Mouse (Mus musculus) hindbrain, embryonic 16.5 days (tissue): ENCODE results near the gene Zar1l. TPM values are rescaled to one million over a fixed set of nuclear protein-coding genes. Genes with fewer than 3 reads are reported as not detected.

Source experiments
- ATAC-seq: fragments of 200-750 bp; cut with Nextera tagmentation; 2 replicates; pipeline ENCODE4 v1.8.0; 2017; ENCODE audit warnings: moderate TSS enrichment, moderate library complexity
- H3K27ac ChIP-seq: fragments of 300-500 bp; sonication (generic); 2 replicates; pipeline ENCODE4 v1.5.1; 2014; ENCODE audit warnings: low read depth, mild to moderate bottlenecking, control low read depth, low read length, moderate library complexity
- H3K27me3 ChIP-seq: fragments of 300-500 bp; sonication (generic); replicated peaks from 2 replicates; pipeline ENCODE4 v1.6.1; 2014; ENCODE audit warnings: low read length; ENCODE audit not compliant: control insufficient read depth, insufficient read depth
- H3K36me3 ChIP-seq: fragments of 300-500 bp; sonication (generic); 2 replicates; pipeline ENCODE4 v1.6.1; 2014; ENCODE audit warnings: mild to moderate bottlenecking, low read length, moderate library complexity, mixed read lengths; ENCODE audit not compliant: control insufficient read depth, insufficient read depth
- H3K4me1 ChIP-seq: fragments of 300-500 bp; sonication (generic); 2 replicates; pipeline ENCODE4 v1.6.1; 2014; ENCODE audit warnings: low read depth, low read length; ENCODE audit not compliant: control insufficient read depth, insufficient read depth
- H3K4me2 ChIP-seq: fragments of 300-500 bp; sonication (generic); 2 replicates; pipeline ENCODE4 v1.6.1; 2014; ENCODE audit warnings: mild to moderate bottlenecking, low read length, control low read depth, moderate library complexity
- H3K4me3 ChIP-seq: fragments of 300-500 bp; sonication (generic); 2 replicates; pipeline ENCODE4 v1.5.1; 2014; ENCODE audit warnings: mild to moderate bottlenecking, low read length, control low read depth, moderate library complexity
- H3K9ac ChIP-seq: fragments of 300-500 bp; sonication (generic); 2 replicates; pipeline ENCODE4 v1.6.1; 2014; ENCODE audit warnings: low read depth, mild to moderate bottlenecking, control low read depth, low read length, moderate library complexity
- H3K9me3 ChIP-seq: fragments of 300-500 bp; sonication (generic); 2 replicates; pipeline ENCODE4 v1.6.1; 2014; ENCODE audit warnings: mild to moderate bottlenecking, low read length, moderate library complexity; ENCODE audit not compliant: control insufficient read depth
- WGBS: fragments of 180-500 bp; shearing (Covaris S2); extraction: QIAGEN DNeasy Blood & Tissue Kit; methylation state at CpG from one replicate; pipeline ENCODE4 v1.1.7; 2014; 5-methylcytosine and 5-hydroxymethylcytosine counted together
- polyA plus RNA-seq: library from polyadenylated mRNA; unstranded; fragments of >200 nt; fragmentation: Nextera tagmentation; extraction: Ambion mirVana; gene quantifications from 2 replicates; pipeline ENCODE4 v1.2.1, GENCODE M21; 2015

Zar1l gene
- polyA plus RNA-seq, 1 experiment from 2014 or later, result not detected

GRCm38 (mm10) chr5:150464721-150465120, 53.2 kb downstream of the Zar1l start:
- 74% methylated on average over 3 of the region's 3 CpGs for WGBS
- no peak for ATAC-seq
- H3K4me1 ChIP-seq, result no peaks in the 10 kb centered on the region
- H3K9me3 ChIP-seq, result no peaks in the 10 kb centered on the region
- no peak overlapping the region for H3K9ac ChIP-seq
- peaks cover 12% of the 10 kb centered on the region for H3K36me3 ChIP-seq
- no peak overlapping the region for H3K4me2 ChIP-seq
- no peak overlapping the region for H3K4me3 ChIP-seq
- no peak overlapping the region for H3K27ac ChIP-seq
- H3K27me3 ChIP-seq, result no peaks in the 10 kb centered on the region

DNA sequence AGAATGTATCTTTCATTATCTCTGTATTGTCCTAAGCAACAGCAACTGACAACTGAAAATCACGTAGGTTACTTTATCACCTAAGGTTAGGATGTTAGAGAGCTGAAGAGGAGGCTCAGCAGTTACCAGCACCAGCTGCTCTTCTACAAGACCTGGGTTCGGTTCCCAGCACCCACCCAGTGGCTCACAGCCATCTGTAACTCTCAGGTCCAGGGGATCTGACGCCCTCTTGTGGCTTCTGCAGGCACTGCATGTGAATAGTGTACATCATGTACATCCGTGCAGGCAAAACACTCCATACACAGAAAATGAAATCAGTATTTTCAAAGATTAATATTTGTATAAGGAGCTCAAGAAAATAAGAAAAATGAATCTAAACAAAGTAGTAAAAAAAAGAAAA, 58.2 kb downstream of the Zar1l start:
- ATAC-seq, result no peak
- Histone ChIP-seq H3K36me3 (peaks cover 25% of the 10 kb centered on the region), H3K4me1 (no peaks in the 10 kb centered on the region)

GRCm38 (mm10) chr5:150457904-150458739, 59.8 kb downstream of the Zar1l start:
- no peak overlapping the region for H3K9ac ChIP-seq
- no peak overlapping the region for H3K4me2 ChIP-seq
- 53% methylated on average over 17 of the region's 17 CpGs for WGBS
- no peak overlapping the region for H3K4me3 ChIP-seq
- H3K27ac ChIP-seq, result no peak overlapping the region
- ATAC-seq, result peak; percentile 58; the same call in 1 of the 2 replicates
- peaks cover 38% of the 10 kb centered on the region for H3K36me3 ChIP-seq
- no peaks in the 10 kb centered on the region for H3K27me3 ChIP-seq
- H3K4me1 ChIP-seq, result no peaks in the 10 kb centered on the region
- H3K9me3 ChIP-seq, result no peaks in the 10 kb centered on the region

More for the DNA sequence above, 58.2 kb downstream of the Zar1l start:
- Histone ChIP-seq H3K27me3 (no peaks in the 10 kb centered on the region), H3K4me3 (no peak overlapping the region), H3K9ac (no peak overlapping the region), H3K27ac (no peak overlapping the region), H3K9me3 (no peaks in the 10 kb centered on the region), H3K4me2 (no peak overlapping the region)
- 82% methylated on average over 4 of the region's 4 CpGs for WGBS

DNA sequence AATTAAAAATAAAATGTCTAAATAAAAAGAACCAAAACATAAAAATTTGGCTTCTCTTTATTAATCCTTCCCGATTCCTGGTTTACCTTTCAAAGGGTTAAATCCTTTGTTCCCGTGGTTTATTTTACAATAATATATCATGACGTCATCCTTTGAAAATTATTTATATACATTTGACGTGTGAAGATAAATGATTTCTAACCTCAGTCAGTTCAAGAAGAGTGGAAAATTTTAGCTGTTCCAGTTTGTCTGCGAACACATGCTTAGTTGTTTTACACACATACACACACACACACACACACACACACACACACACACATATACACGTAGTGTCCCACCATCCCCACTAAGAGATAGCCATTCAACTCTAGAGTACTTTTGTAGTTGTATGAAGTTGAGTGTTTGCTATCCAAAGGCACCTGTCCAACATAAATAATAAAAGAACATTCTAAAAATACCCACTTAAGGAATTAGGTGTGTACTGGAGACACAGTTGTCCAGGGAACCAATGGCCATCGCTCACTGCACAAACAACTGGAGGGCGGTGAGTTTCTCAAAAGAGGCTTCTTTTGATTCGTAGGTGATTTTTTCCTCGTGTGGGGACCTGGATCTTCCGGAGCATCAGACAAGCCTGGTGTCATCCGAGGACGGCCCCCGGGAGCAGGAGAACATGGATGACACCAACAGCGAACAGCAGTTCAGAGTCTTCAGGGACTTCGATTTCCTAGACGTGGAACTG, 60.6 kb downstream of the Zar1l start:
- H3K9me3 ChIP-seq, result peaks cover 3% of the 10 kb centered on the region; the same call in 1 of the 2 replicates
- H3K27ac ChIP-seq, result no peak overlapping the region
- H3K4me1 ChIP-seq, result no peaks in the 10 kb centered on the region
- no peak overlapping the region for H3K9ac ChIP-seq
- 81% methylated on average over 17 of the region's 17 CpGs for WGBS
- H3K4me3 ChIP-seq, result no peak overlapping the region
- no peak for ATAC-seq
- peaks cover 45% of the 10 kb centered on the region for H3K36me3 ChIP-seq
- no peak overlapping the region for H3K4me2 ChIP-seq
- H3K27me3 ChIP-seq, result no peaks in the 10 kb centered on the region

Other genes starting within 250 kb of the Zar1l start
- gene Brca2, start 4.5 kb upstream of the Zar1l start, polyA plus RNA-seq, result 9.6 and 11.4 TPM in 2 replicates
- gene N4bp2l1, start 79.0 kb upstream of the Zar1l start, polyA plus RNA-seq, result 18.6 and 20.0 TPM in 2 replicates
- 24.5 and 25.5 TPM in 2 replicates for gene N4bp2l2, start 148.0 kb upstream of the Zar1l start, polyA plus RNA-seq
- gene Pds5b, start 155.6 kb upstream of the Zar1l start, polyA plus RNA-seq, result 26.7 and 27.5 TPM in 2 replicates